Mouse (Mus musculus) midbrain, postnatal 0 days (tissue): ENCODE data around the gene Cstf2t. TPM values are rescaled to one million over a fixed set of nuclear protein-coding genes. Genes with fewer than 3 reads are reported as not detected.

ENCODE experiments used
- ATAC-seq: fragments of 200-750 bp; cut with Nextera tagmentation; 2 replicates; pipeline ENCODE4 v1.8.0; 2017; ENCODE audit warnings: moderate number of reproducible peaks, mild to moderate bottlenecking, moderate TSS enrichment, moderate library complexity; ENCODE audit not compliant: low FRiP score
- DNase-seq: peaks from one replicate; pipeline ENCODE4 v3.0.0-alpha.2; 2015; ENCODE audit warnings: low spot score
- H3K27ac ChIP-seq: fragments of 300-500 bp; sonication (generic); 2 replicates; pipeline ENCODE4 v1.5.1; 2014; ENCODE audit warnings: low read depth, mild to moderate bottlenecking, low read length, mixed read lengths
- H3K27me3 ChIP-seq: fragments of 300-500 bp; sonication (generic); 2 replicates; pipeline ENCODE4 v1.6.1; 2014; ENCODE audit warnings: low read length, control low read depth, mixed read lengths; ENCODE audit not compliant: insufficient read depth
- H3K36me3 ChIP-seq: fragments of 300-500 bp; sonication (generic); 2 replicates; pipeline ENCODE4 v1.6.1; 2014; ENCODE audit warnings: low read length, control low read depth, mixed read lengths; ENCODE audit not compliant: insufficient read depth
- H3K4me1 ChIP-seq: fragments of 300-500 bp; sonication (generic); 2 replicates; pipeline ENCODE4 v1.6.1; 2014; ENCODE audit warnings: mild to moderate bottlenecking, control low read depth, antibody characterized with exemption, low read length, mixed read lengths; ENCODE audit not compliant: insufficient read depth
- H3K4me2 ChIP-seq: fragments of 300-500 bp; sonication (generic); 2 replicates; pipeline ENCODE4 v1.6.1; 2014; ENCODE audit warnings: low read depth, mild to moderate bottlenecking, low read length, mixed read lengths; ENCODE audit not compliant: poor library complexity, severe bottlenecking
- H3K4me3 ChIP-seq: fragments of 300-500 bp; sonication (generic); 2 replicates; pipeline ENCODE4 v1.5.1; 2014; ENCODE audit warnings: low read depth, mild to moderate bottlenecking, low read length, moderate library complexity
- H3K9ac ChIP-seq: fragments of 300-500 bp; sonication (generic); replicated peaks from 2 replicates; pipeline ENCODE4 v1.6.1; 2014; ENCODE audit warnings: mild to moderate bottlenecking, low read length, moderate library complexity, mixed read lengths; ENCODE audit not compliant: poor library complexity, severe bottlenecking
- H3K9me3 ChIP-seq: fragments of 300-500 bp; sonication (generic); 2 replicates; pipeline ENCODE4 v1.6.1; 2016; ENCODE audit warnings: low read length, control low read depth
- CTCF ChIP-seq: IDR thresholded peaks from 2 replicates; pipeline ENCODE4 v1.5.1; 2016; ENCODE audit warnings: antibody characterized with exemption, mild to moderate bottlenecking
- WGBS: fragments of 180-500 bp; shearing (Covaris S2); extraction: QIAGEN DNeasy Blood & Tissue Kit; methylation state at CpG from one replicate; pipeline ENCODE4 v1.1.7; 2014; 5-methylcytosine and 5-hydroxymethylcytosine counted together
- polyA plus RNA-seq: library from polyadenylated mRNA; unstranded; fragments of >200 nt; fragmentation: Nextera tagmentation; extraction: Ambion mirVana; gene quantifications from 2 replicates; pipeline ENCODE4 v1.2.1, GENCODE M21; 2015
- total RNA-seq: library from RNA; depleted of rRNA; stranded (reverse); fragments of >200 nt; gene quantifications from 2 replicates; pipeline ENCODE4 v1.2.3, GENCODE M21; 2014

The Cstf2t gene
- total and polyA plus RNA-seq, 2 experiments from 2014 or later, result 59.2 to 78.5 TPM

- DNase-seq (no peak), ATAC-seq (no peak)
- WGBS, result 88% methylated on average over 11 of the region's 11 CpGs
- Histone ChIP-seq H3K27ac (no peak overlapping the region), H3K27me3 (no peaks in the 10 kb centered on the region), H3K36me3 (no peaks in the 10 kb centered on the region), H3K4me3 (no peak overlapping the region), H3K9ac (no peak overlapping the region), H3K9me3 (no peaks in the 10 kb centered on the region), H3K4me2 (no peak overlapping the region), H3K4me1 (no peaks in the 10 kb centered on the region)
- no peak for TF ChIP-seq CTCF
Measured at GRCm38 (mm10) chr19:31065206-31065781, 17.3 kb upstream of the Cstf2t start.

GRCm38 (mm10) chr19:31073959-31074716 lies 8.5 kb upstream of the Cstf2t start:
- WGBS, result 23% methylated on average over 24 of the region's 24 CpGs
- Histone ChIP-seq H3K27ac (0 out of 2 replicates have a peak overlapping the region, but pooled peaks have one; percentile 2), H3K4me2 (peak overlapping the region; percentile 16), H3K4me3 (peak overlapping the region; percentile 15; the same call in 1 of the 2 replicates), H3K9me3 (no peaks in the 10 kb centered on the region), H3K36me3 (no peaks in the 10 kb centered on the region), H3K27me3 (no peaks in the 10 kb centered on the region), H3K9ac (no peak overlapping the region), H3K4me1 (no peaks in the 10 kb centered on the region)
- no peak for ATAC-seq
- 0 out of 2 replicates have a peak, but pooled peaks have one; percentile 11 for TF ChIP-seq CTCF
- DNase-seq, result peak; percentile 45

- Histone ChIP-seq H3K27ac (no peak overlapping the region), H3K36me3 (no peaks in the 10 kb centered on the region), H3K4me2 (peak overlapping the region; percentile 16), H3K9ac (no peak overlapping the region), H3K4me1 (no peaks in the 10 kb centered on the region), H3K4me3 (peak overlapping the region; percentile 15; the same call in 1 of the 2 replicates), H3K27me3 (no peaks in the 10 kb centered on the region), H3K9me3 (no peaks in the 10 kb centered on the region)
- DNase-seq (no peak), ATAC-seq (no peak)
- no peak for TF ChIP-seq CTCF
- WGBS, result 5% methylated on average over 3 of the region's 3 CpGs
Measured at GRCm38 (mm10) chr19:31074717-31075063, 7.9 kb upstream of the Cstf2t start.

- Histone ChIP-seq H3K27ac (no peak overlapping the region), H3K36me3 (no peaks in the 10 kb centered on the region), H3K4me1 (no peaks in the 10 kb centered on the region), H3K4me2 (no peak overlapping the region), H3K9me3 (no peaks in the 10 kb centered on the region), H3K27me3 (no peaks in the 10 kb centered on the region), H3K9ac (no peak overlapping the region), H3K4me3 (no peak overlapping the region)
- no peak for TF ChIP-seq CTCF
- no peak for DNase-seq
- WGBS, result 87% methylated on average over 4 of the region's 4 CpGs
- ATAC-seq, result no peak
Measured at GRCm38 (mm10) chr19:31076106-31076505, 6.5 kb upstream of the Cstf2t start.

GRCm38 (mm10) chr19:31078241-31078640 lies 4.4 kb upstream of the Cstf2t start:
- no peak overlapping the region for H3K4me2 ChIP-seq
- H3K9me3 ChIP-seq, result no peaks in the 10 kb centered on the region
- H3K4me3 ChIP-seq, result no peak overlapping the region
- ATAC-seq (no peak), DNase-seq (no peak)
- no peak overlapping the region for H3K9ac ChIP-seq
- H3K4me1 ChIP-seq, result peaks cover 3% of the 10 kb centered on the region; the same call in 1 of the 2 replicates
- H3K36me3 ChIP-seq, result no peaks in the 10 kb centered on the region
- no peak for TF ChIP-seq CTCF
- H3K27ac ChIP-seq, result no peak overlapping the region
- WGBS, result 56% methylated on average over 3 of the region's 3 CpGs
- no peaks in the 10 kb centered on the region for H3K27me3 ChIP-seq

GRCm38 (mm10) chr19:31082226-31082625 lies 411 bp upstream of the Cstf2t start:
- ATAC-seq, result no peak
- 16% methylated on average over 7 of the region's 7 CpGs for WGBS

More at GRCm38 (mm10) chr19:31082226-31082625, 411 bp upstream of the Cstf2t start:
- Histone ChIP-seq H3K27ac (peak overlapping the region; percentile 52; the same call in 1 of the 2 replicates), H3K9me3 (no peaks in the 10 kb centered on the region), H3K27me3 (no peaks in the 10 kb centered on the region), H3K4me3 (peak overlapping the region; percentile 66), H3K36me3 (peaks cover 7% of the 10 kb centered on the region; the same call in 1 of the 2 replicates), H3K4me2 (peak overlapping the region; percentile 53), H3K4me1 (peaks cover 16% of the 10 kb centered on the region), H3K9ac (0 out of 2 replicates have a peak overlapping the region, but pooled peaks have one; percentile 20)
- DNase-seq, result no peak
- TF ChIP-seq CTCF, result no peak
